Mouse (Mus musculus) hindbrain, embryonic 13.5 days (tissue): ENCODE measurements at regions not wholly inside any gene's neighbourhood (a gene's known extent, or its start where the extent isn't known, plus 50 kb on each side); places are given as distances from the start of the nearest gene placed in this dataset.
A peak's percentile ranks its signal among the peaks of the same experiment; 100 is the strongest.

Source experiments
- ATAC-seq: fragments of 200-750 bp; cut with Nextera tagmentation; 2 replicates; pipeline ENCODE4 v1.8.0; 2017; ENCODE audit warnings: moderate TSS enrichment; ENCODE audit not compliant: low FRiP score
- H3K27ac ChIP-seq: fragments of 300-500 bp; sonication (generic); 2 replicates; pipeline ENCODE4 v1.5.1; 2015; ENCODE audit warnings: inconsistent platforms, mild to moderate bottlenecking, moderate library complexity
- H3K27me3 ChIP-seq: fragments of 300-500 bp; sonication (generic); 2 replicates; pipeline ENCODE4 v1.6.1; 2015; ENCODE audit warnings: mild to moderate bottlenecking, inconsistent platforms
- H3K36me3 ChIP-seq: fragments of 300-500 bp; sonication (generic); 2 replicates; pipeline ENCODE4 v1.6.1; 2015; ENCODE audit warnings: mild to moderate bottlenecking, inconsistent platforms
- H3K4me1 ChIP-seq: fragments of 300-500 bp; sonication (generic); replicated peaks from 2 replicates; pipeline ENCODE4 v1.6.1; 2015; ENCODE audit warnings: inconsistent platforms
- H3K4me2 ChIP-seq: fragments of 300-500 bp; sonication (generic); 2 replicates; pipeline ENCODE4 v1.6.1; 2015; ENCODE audit warnings: inconsistent platforms, mild to moderate bottlenecking, moderate library complexity
- H3K4me3 ChIP-seq: fragments of 300-500 bp; sonication (generic); 2 replicates; pipeline ENCODE4 v1.5.1; 2015; ENCODE audit warnings: mild to moderate bottlenecking, inconsistent platforms
- H3K9ac ChIP-seq: fragments of 300-500 bp; sonication (generic); 2 replicates; pipeline ENCODE4 v1.6.1; 2015; ENCODE audit warnings: mild to moderate bottlenecking, inconsistent platforms
- H3K9me3 ChIP-seq: fragments of 300-500 bp; sonication (generic); 2 replicates; pipeline ENCODE4 v1.6.1; 2016; ENCODE audit warnings: inconsistent platforms
- WGBS: fragments of 180-500 bp; shearing (Covaris S2); methylation state at CpG from one replicate; pipeline ENCODE4 v1.1.7; 2015; 5-methylcytosine and 5-hydroxymethylcytosine counted together

- Histone ChIP-seq H3K36me3 (no peaks in the 10 kb centered on the region), H3K9ac (no peak overlapping the region), H3K9me3 (no peaks in the 10 kb centered on the region), H3K4me1 (no peaks in the 10 kb centered on the region), H3K27me3 (0 out of 2 replicates have a peak, but pooled peaks cover 16% of the 10 kb centered on the region), H3K27ac (no peak overlapping the region), H3K4me2 (no peak overlapping the region; the same call in 1 of the 2 replicates), H3K4me3 (no peak overlapping the region)
- ATAC-seq: peak; percentile 91
- WGBS: 44% methylated on average over 20 of the region's 20 CpGs
These were observed 53.2 kb upstream of the Usp27x start for GRCm38 (mm10) chrX:7428621-7429523.
